19 mouse cellular contexts compared by ENCODE assay signal in the genomic region with DNA sequence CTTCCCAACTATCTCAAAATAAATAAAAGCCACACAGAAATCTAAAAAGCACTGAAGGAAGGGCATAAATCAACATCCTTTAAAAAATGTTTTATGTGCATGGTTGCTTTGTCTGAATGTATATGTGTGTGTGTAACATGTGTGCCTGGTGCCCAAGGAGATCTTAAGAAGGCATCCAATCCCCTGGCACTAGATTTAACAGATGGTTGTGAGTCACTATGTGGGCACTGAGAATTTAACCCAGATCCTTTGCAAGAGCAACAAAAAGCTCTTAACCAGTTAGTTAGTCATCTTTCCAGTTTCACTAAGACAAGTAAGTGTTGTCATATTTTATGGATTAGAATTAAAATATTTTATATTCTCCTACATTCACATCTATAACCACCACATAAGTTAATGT. TPM values are rescaled to one million over a fixed set of nuclear protein-coding genes. Genes with fewer than 3 reads are reported as not detected.
DNase-seq lines count a peak whose midpoint lies in the region; ATAC-seq lines count a peak whose summit lies in the region.
"Had no signal": no experiment of that assay in that cellular context is flagged by ENCODE, and none has a peak within 500 bp of the region (broad histone marks: within the 10 kb centered on the region; RNA-seq: fewer than 3 reads in every experiment).

No protein-coding gene starts in this region.

- peak; percentile 19 for DNase-seq in 3134 (ENCODE audit: extremely low read depth, insufficient read length, low spot score)
- peak; percentile 71 for DNase-seq in 3T3-L1 (ENCODE audit: low read depth, low spot score)
- DNase-seq in NIH3T3 (ENCODE audit: low read depth) = peak; percentile 30
- peak; percentile 44 for DNase-seq in telencephalon, adult 2 months (ENCODE audit: low read depth, low spot score)
- DNase-seq in thymus, adult 18-20 months = no peak
- DNase-seq: adrenal gland, postnatal 10 days; adrenal gland, postnatal 36 days; cerebellum, adult 11 months; cerebellum, adult 2 months; cerebellum, adult 9-11 months; cerebellum, postnatal 25 days; gastrocnemius, adult 2 months; gastrocnemius, postnatal 14 days; heart, adult 18-20 months; heart, postnatal 14 days had no signal

- no peak for ATAC-seq in megakaryocyte-erythroid progenitor cell, adult 5-6 weeks (replicated peaks; ENCODE audit: low FRiP score, low TSS enrichment, poor library complexity, severe bottlenecking)
- ATAC-seq: forebrain, embryonic 15.5 days; intestine, postnatal 0 days; Patski had no signal

RNA-seq across cellular contexts. Expression of gene Kansl1, which starts 56.4 kb away (rescaled TPM):
- total RNA-seq in megakaryocyte-erythroid progenitor cell, adult 5-6 weeks (2014; fragmentation: Nextera tagmentation) = 46.2 and 51.1 TPM in 2 replicates
- total RNA-seq in megakaryocyte-erythroid progenitor cell, adult 5-6 weeks (2017) = 22.2 and 26.8 TPM in 2 replicates

Comparison
In these comparisons a context has a peak if more than half of its experiments do, and no peak if none do; other contexts are left out.
1. DNase-seq: peak in 3134 (single experiment), 3T3-L1 (single experiment), NIH3T3 (single experiment) and telencephalon, adult 2 months (single experiment); none in thymus, adult 18-20 months (0 of 2).